Mouse (Mus musculus) lung, embryonic 15.5 days (tissue): Measurements from ENCODE around the gene Dmtf1. TPM values are rescaled to one million over a fixed set of nuclear protein-coding genes. Genes with fewer than 3 reads are reported as not detected.
A peak's percentile ranks its signal among the peaks of the same experiment; 100 is the strongest.

Experiments used
- ATAC-seq: fragments of 200-750 bp; cut with Nextera tagmentation; 2 replicates; pipeline ENCODE4 v1.8.0; 2017; ENCODE audit warnings: moderate number of reproducible peaks, borderline replicate concordance; ENCODE audit not compliant: low FRiP score, low TSS enrichment; ENCODE audit errors: extremely low read depth
- H3K27ac ChIP-seq: fragments of 300-500 bp; sonication (generic); 2 replicates; pipeline ENCODE4 v1.5.1; 2015; ENCODE audit warnings: moderate library complexity, mild to moderate bottlenecking, inconsistent platforms
- H3K27me3 ChIP-seq: fragments of 300-500 bp; sonication (generic); 2 replicates; pipeline ENCODE4 v1.6.1; 2015; ENCODE audit warnings: inconsistent platforms
- H3K36me3 ChIP-seq: fragments of 300-500 bp; sonication (generic); 2 replicates; pipeline ENCODE4 v1.6.1; 2015; ENCODE audit warnings: inconsistent platforms
- H3K4me1 ChIP-seq: fragments of 300-500 bp; sonication (generic); 2 replicates; pipeline ENCODE4 v1.6.1; 2015; ENCODE audit warnings: inconsistent platforms
- H3K4me2 ChIP-seq: fragments of 300-500 bp; sonication (generic); 2 replicates; pipeline ENCODE4 v1.6.1; 2015; ENCODE audit warnings: inconsistent platforms, mild to moderate bottlenecking, moderate library complexity
- H3K4me3 ChIP-seq: fragments of 300-500 bp; sonication (generic); 2 replicates; pipeline ENCODE4 v1.5.1; 2015; ENCODE audit warnings: mild to moderate bottlenecking, inconsistent platforms
- H3K9ac ChIP-seq: fragments of 300-500 bp; sonication (generic); 2 replicates; pipeline ENCODE4 v1.6.1; 2015; ENCODE audit warnings: inconsistent platforms
- H3K9me3 ChIP-seq: fragments of 300-500 bp; sonication (generic); 2 replicates; pipeline ENCODE4 v1.6.1; 2016; ENCODE audit warnings: inconsistent platforms
- WGBS: fragments of 180-500 bp; shearing (Covaris S2); methylation state at CpG from one replicate; pipeline ENCODE4 v1.1.7; 2015; 5-methylcytosine and 5-hydroxymethylcytosine counted together
- polyA plus RNA-seq: library from polyadenylated mRNA; unstranded; fragments of >200 nt; fragmentation: Nextera tagmentation; extraction: Ambion mirVana; gene quantifications from 2 replicates; pipeline ENCODE4 v1.2.1, GENCODE M21; 2015

Dmtf1 gene
- polyA plus RNA-seq, 1 experiment from 2014 or later = 42.9 TPM

DNA sequence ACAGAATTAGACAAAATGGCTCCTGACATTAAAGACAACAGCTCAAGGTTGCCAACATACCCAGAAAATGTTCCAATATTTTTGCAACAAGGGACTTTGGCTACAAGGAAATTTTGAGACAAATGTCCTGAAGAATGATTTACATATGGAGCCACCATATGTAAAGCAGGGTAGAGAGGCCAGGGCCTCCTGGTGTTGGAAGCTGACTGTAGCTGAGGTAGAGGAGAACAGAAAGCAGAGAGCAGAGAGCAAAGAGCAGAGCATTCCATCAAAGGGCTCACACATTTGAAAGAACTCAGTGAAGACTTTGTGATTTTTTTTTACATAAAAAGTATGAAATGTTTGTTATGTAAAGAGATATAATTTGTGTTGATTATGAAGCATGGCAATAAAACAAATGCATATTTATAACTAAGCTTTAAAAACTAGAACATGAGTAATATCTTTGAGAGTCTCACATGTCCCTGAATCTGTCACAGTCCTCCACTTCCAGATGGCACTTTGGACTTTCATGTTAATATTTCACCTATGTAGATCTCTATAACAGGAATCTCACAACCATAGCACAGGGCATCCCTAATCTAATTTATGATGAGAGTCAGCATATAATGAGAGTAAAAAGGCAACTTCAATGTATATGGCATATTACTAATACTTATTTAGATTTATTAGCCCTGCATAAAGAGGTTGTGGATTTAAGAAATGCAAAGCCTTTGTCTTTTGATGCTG, 81.6 kb downstream of the Dmtf1 start:
- H3K4me3 ChIP-seq = no peak overlapping the region
- H3K4me2 ChIP-seq = no peak overlapping the region
- no peaks in the 10 kb centered on the region for H3K4me1 ChIP-seq
- no peak for ATAC-seq
- H3K9ac ChIP-seq = no peak overlapping the region
- no peaks in the 10 kb centered on the region for H3K27me3 ChIP-seq
- H3K27ac ChIP-seq = no peak overlapping the region
- no peaks in the 10 kb centered on the region for H3K36me3 ChIP-seq
- H3K9me3 ChIP-seq = no peaks in the 10 kb centered on the region

DNA sequence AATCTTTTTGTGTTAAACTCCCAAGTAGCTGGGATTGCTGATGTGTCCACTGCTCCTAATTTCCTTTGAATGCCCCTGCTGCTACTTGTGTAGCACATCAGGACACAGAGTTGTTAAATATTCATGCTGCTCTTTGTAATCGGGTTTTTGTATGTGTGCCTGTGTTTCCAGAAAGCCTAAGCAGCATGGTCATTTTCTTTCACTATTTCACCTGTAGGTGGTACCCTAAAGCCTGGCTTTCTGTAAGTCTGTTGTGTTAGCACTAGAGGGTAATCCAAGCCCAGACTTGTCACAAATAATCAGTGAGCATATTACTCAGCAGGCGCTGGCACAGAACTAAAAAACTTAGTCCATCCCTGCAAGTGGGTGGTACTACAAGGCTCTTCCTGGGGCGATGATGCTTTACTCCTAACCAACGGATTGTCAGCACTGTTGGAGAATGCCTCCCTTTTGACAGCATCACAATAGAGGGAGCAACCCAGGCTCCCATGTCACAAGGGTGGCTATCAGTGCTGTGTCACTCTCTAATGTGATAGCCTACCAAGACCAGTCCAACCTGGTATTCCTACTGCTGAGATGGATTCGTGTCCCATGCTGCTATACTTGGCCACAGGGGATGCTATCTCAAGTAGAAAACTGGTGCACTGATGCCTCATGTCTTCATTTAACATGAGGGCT, 88.3 kb downstream of the Dmtf1 start:
- Histone ChIP-seq H3K36me3 (no peaks in the 10 kb centered on the region), H3K27ac (no peak overlapping the region), H3K9me3 (no peaks in the 10 kb centered on the region), H3K4me2 (no peak overlapping the region), H3K9ac (no peak overlapping the region), H3K4me3 (no peak overlapping the region), H3K27me3 (no peaks in the 10 kb centered on the region), H3K4me1 (no peaks in the 10 kb centered on the region)
- ATAC-seq = peak; percentile 27; the same call in 1 of the 2 replicates
- WGBS = 56% methylated on average over 5 of the region's 5 CpGs

DNA sequence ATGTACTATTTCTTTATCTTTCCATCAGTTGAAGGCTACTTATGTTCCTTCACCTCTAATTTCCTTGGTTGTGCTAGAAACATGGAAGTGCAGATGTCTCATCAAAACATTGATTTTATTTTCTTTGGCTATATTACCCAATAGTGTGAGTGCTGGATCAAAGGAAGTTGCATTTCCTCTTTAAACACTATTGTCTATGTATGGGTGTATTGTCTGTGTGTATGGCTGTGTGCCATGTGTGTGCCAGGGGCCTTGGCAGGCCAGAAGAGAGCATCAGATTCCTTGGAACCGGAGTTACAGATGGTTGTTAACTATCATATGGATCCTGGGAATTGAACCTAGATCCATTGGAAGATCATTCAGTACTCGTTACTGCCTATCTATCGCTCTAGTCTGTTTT, 90.2 kb downstream of the Dmtf1 start:
- Histone ChIP-seq H3K27me3 (no peaks in the 10 kb centered on the region), H3K27ac (no peak overlapping the region), H3K4me1 (no peaks in the 10 kb centered on the region), H3K9me3 (no peaks in the 10 kb centered on the region), H3K4me3 (no peak overlapping the region), H3K36me3 (no peaks in the 10 kb centered on the region), H3K4me2 (no peak overlapping the region), H3K9ac (no peak overlapping the region)
- WGBS = 85% methylated on average over 3 of the region's 3 CpGs
- no peak for ATAC-seq

DNA sequence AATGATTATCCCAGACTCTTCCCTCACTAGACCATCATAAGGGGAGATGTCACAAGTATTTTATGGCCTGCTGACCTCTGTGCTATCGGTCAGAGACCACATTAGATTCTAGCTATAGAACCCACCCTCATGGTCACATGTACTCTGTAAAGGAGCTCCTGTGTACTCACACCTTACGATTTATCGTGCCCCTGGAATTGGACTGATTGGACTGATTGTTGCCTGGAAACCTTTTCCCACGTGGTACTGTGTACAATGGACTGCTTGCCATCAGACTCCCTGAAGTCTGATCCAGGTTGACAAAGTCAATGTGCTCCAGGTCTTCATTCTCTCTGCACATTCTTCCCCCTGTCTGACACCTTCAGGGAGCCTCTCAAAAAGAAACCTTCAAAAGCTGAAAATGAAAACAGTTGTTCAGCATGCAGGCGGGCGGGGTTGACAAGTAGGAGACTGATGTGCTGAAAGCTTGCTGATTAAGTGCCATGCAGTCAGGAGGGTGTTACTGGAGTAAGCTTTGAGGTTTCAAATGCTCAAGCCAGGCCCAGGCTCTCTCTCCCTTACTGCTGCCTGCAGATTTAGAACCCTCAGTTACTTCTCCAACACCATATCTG, 91.9 kb downstream of the Dmtf1 start:
- H3K9ac ChIP-seq = no peak overlapping the region
- no peak for ATAC-seq
- H3K4me3 ChIP-seq = no peak overlapping the region
- no peak overlapping the region for H3K27ac ChIP-seq
- H3K36me3 ChIP-seq = no peaks in the 10 kb centered on the region
- no peaks in the 10 kb centered on the region for H3K4me1 ChIP-seq
- no peak overlapping the region for H3K4me2 ChIP-seq
- 42% methylated on average over 6 of the region's 6 CpGs for WGBS
- no peaks in the 10 kb centered on the region for H3K27me3 ChIP-seq
- no peaks in the 10 kb centered on the region for H3K9me3 ChIP-seq

DNA sequence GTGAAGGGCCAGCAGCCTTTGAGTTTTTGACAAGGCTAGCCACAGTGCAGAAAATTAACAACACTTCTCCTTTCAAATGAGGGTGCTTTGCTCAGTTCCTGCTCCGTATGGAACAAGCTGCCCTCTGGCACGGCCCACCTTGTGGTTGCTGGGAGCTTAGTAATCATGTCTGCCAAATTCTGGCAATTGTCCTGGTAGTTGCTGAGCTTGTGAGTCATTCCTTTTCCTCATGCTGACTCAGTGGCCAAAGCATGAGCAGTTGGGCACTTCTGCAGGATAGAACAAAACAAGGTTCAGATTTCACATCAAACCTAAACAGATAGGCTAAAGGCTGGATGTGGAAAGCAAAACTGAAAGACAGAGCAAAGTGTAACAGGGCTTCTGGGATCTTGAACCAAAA, 92.7 kb downstream of the Dmtf1 start:
- no peak overlapping the region for H3K4me3 ChIP-seq
- no peaks in the 10 kb centered on the region for H3K36me3 ChIP-seq
- ATAC-seq = no peak
- H3K27ac ChIP-seq = no peak overlapping the region
- no peaks in the 10 kb centered on the region for H3K27me3 ChIP-seq
- no peaks in the 10 kb centered on the region for H3K4me1 ChIP-seq
- WGBS = 49% methylated on average over 2 of the region's 2 CpGs
- no peak overlapping the region for H3K4me2 ChIP-seq
- no peak overlapping the region for H3K9ac ChIP-seq
- H3K9me3 ChIP-seq = no peaks in the 10 kb centered on the region

Other genes with a start within 250 kb of the Dmtf1 start
- gene Crot, start 164.5 kb downstream of the Dmtf1 start, polyA plus RNA-seq = 30.3 and 30.9 TPM in 2 replicates
- gene Tmem243, start 61.1 kb downstream of the Dmtf1 start, polyA plus RNA-seq = 42.4 and 49.9 TPM in 2 replicates
- 2.3 and 3.0 TPM in 2 replicates for gene 9330182L06Rik, start 104.3 kb upstream of the Dmtf1 start, polyA plus RNA-seq